ENCODE assay signal across 8 mouse cellular contexts in genomic region chr2:29582415-29582814, GRCm38 (mm10). TPM values are rescaled to one million over a fixed set of nuclear protein-coding genes. Genes with fewer than 3 reads are reported as not detected.
DNase-seq lines count a peak whose midpoint lies in the region; ATAC-seq and TF ChIP-seq lines count a peak whose summit lies in the region.

No protein-coding gene starts in this region.

- H3K9me3 ChIP-seq in kidney, embryonic 16.5 days (ENCODE audit: low read length) = no peaks in the 10 kb centered on the region

- peak; percentile 81 to 85 for DNase-seq in B cell, adult 2 months
- DNase-seq in ZHBTc4 (ENCODE audit: low read depth, low spot score) = peak; percentile 85
- DNase-seq in cerebellum, postnatal 36 days = peak; percentile 85 to 87
- DNase-seq in gastrocnemius, postnatal 10 days = peak; percentile 78
- DNase-seq in liver, adult 2 months (ENCODE audit: extremely low read depth, low read depth, low spot score) = peak; percentile 30
- peak; percentile 58 to 63 for DNase-seq in thymus, adult 18-20 months

- no peak overlapping the region for H3K27ac ChIP-seq in kidney, embryonic 16.5 days (ENCODE audit: low read length)
- no peak overlapping the region for H3K27ac ChIP-seq in liver, adult 2 months (replicated peaks; ENCODE audit: insufficient read depth, low read depth, low read length)
- H3K27ac ChIP-seq in olfactory bulb, adult 2 months (ENCODE audit: insufficient read depth, low read depth, low read length) = no peak overlapping the region

- TF ChIP-seq CTCF in liver, adult 2 months (IDR thresholded peaks at IDR 0.05; ENCODE audit: low read depth, low read length) = peak; percentile 95
- peak; percentile 97 for TF ChIP-seq CTCF in olfactory bulb, adult 2 months (IDR thresholded peaks at IDR 0.05; ENCODE audit: insufficient read depth, low read depth, low read length)

- no peaks in the 10 kb centered on the region for H3K79me2 ChIP-seq in liver, adult 2 months (ENCODE audit: control insufficient read depth, insufficient read depth, low read length)

- no peak overlapping the region for H3K4me3 ChIP-seq in kidney, embryonic 16.5 days (ENCODE audit: low read length)
- H3K4me3 ChIP-seq in liver, adult 2 months (ENCODE audit: insufficient read depth, low read depth, low read length) = no peak overlapping the region
- no peak overlapping the region for H3K4me3 ChIP-seq in olfactory bulb, adult 2 months (ENCODE audit: insufficient read depth, low read depth, low read length)

- no peaks in the 10 kb centered on the region for H3K4me1 ChIP-seq in kidney, embryonic 16.5 days (ENCODE audit: insufficient read depth, low read length)
- no peaks in the 10 kb centered on the region for H3K4me1 ChIP-seq in liver, adult 2 months (ENCODE audit: control insufficient read depth, insufficient read depth, low read length)
- no peaks in the 10 kb centered on the region for H3K4me1 ChIP-seq in olfactory bulb, adult 2 months (ENCODE audit: control insufficient read depth, insufficient read depth, low read length)

- H3K36me3 ChIP-seq in kidney, embryonic 16.5 days (ENCODE audit: insufficient read depth, low read length) = no peaks in the 10 kb centered on the region
- H3K36me3 ChIP-seq in liver, adult 2 months (ENCODE audit: control insufficient read depth, insufficient read depth, low read length) = no peaks in the 10 kb centered on the region

- no peak overlapping the region for H3K9ac ChIP-seq in kidney, embryonic 16.5 days (replicated peaks; ENCODE audit: low read length)
- H3K9ac ChIP-seq in liver, adult 2 months (ENCODE audit: low read depth, low read length) = no peak overlapping the region

- no peak for TF ChIP-seq POLR2A in liver, adult 2 months (IDR thresholded peaks at IDR 0.05; ENCODE audit: extremely low read depth, insufficient read depth, low read length)
- TF ChIP-seq POLR2A in olfactory bulb, adult 2 months (IDR thresholded peaks at IDR 0.05; ENCODE audit: insufficient read depth, low read depth, low read length) = no peak

- ATAC-seq in kidney, embryonic 16.5 days (ENCODE audit: low FRiP score, low TSS enrichment) = 0 out of 2 replicates have a peak, but pooled peaks have one; percentile 12

- no peak overlapping the region for H3K4me2 ChIP-seq in kidney, embryonic 16.5 days (replicated peaks; ENCODE audit: low read depth, low read length)

- WGBS in kidney, embryonic 16.5 days = 6% methylated on average over 7 of the region's 7 CpGs
- WGBS in liver, adult 2 months = 8% methylated on average over 7 of the region's 7 CpGs
- WGBS in olfactory bulb, adult 2 months = 2% methylated on average over 7 of the region's 7 CpGs

- no peaks in the 10 kb centered on the region for H3K27me3 ChIP-seq in kidney, embryonic 16.5 days (ENCODE audit: insufficient read depth, low read length)
- no peaks in the 10 kb centered on the region for H3K27me3 ChIP-seq in liver, adult 2 months (ENCODE audit: control insufficient read depth, insufficient read depth, low read length)

RNA-seq across cellular contexts. Expression of gene Rapgef1, which starts 37.1 kb away (rescaled TPM):
- 10 to 100 TPM; 90.9 to 92.2 TPM for total RNA-seq in gastrocnemius, postnatal 10 days (2021)
- 13.3 and 13.6 TPM in 2 replicates for polyA plus RNA-seq in kidney, embryonic 16.5 days (2015; fragmentation: Nextera tagmentation; extraction: Ambion mirVana)
- total RNA-seq in liver, adult 2 months (2014; rRNA removed) = 11.8 and 16.8 TPM in 2 replicates
- polyA plus RNA-seq in liver, adult 2 months (2012; rRNA removed) = 24.9 and 25.3 TPM in 2 replicates
- polyA plus RNA-seq in olfactory bulb, adult 2 months (2012; ENCODE audit: insufficient read depth, insufficient read length, low replicate concordance, missing spikeins) = 75.7 TPM in 1 of 2 replicates, not detected in the other

Comparison
In these comparisons a context has a peak if more than half of its experiments do, and no peak if none do; other contexts are left out.
1. DNase-seq: peak in every context shown above with its lines; median percentile 86 in cerebellum, postnatal 36 days; 85 in ZHBTc4; 83 in B cell, adult 2 months; 78 in gastrocnemius, postnatal 10 days; 60 in thymus, adult 18-20 months; 30 in liver, adult 2 months.